In the genomic region with DNA sequence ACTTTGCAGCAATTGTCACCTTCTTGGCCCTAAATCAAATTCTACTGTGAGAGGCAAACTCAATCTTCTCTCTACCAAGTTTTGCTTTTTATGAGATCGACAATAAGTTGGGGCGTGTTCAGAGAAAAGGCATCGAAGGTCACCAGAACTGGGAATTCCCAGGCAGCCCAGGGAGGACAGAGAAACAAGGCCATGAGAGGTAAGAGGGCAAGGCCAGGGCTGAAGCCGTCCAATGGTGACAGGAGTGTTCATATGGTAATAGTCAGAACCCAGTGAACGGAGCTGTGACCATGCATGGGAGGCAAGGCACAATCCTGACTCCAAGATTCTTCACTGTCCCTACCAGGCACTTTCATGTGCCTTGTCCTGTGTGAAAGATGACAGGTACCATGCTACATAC, we compare ENCODE assay signal across 28 mouse cellular contexts.
DNase-seq lines count a peak whose midpoint lies in the region; ATAC-seq and TF ChIP-seq lines count a peak whose summit lies in the region.
"Had no signal": no experiment of that assay in that cellular context is flagged by ENCODE, and none has a peak within 500 bp of the region (broad histone marks: within the 10 kb centered on the region; RNA-seq: fewer than 3 reads in every experiment).

No protein-coding gene starts in this region.

- H3K36me3 ChIP-seq in heart, embryonic 12.5 days: no peaks in the 10 kb centered on the region
- H3K36me3 ChIP-seq in hindbrain, embryonic 10.5 days: no peaks in the 10 kb centered on the region
- no peaks in the 10 kb centered on the region for H3K36me3 ChIP-seq in hindbrain, postnatal 0 days (ENCODE audit: insufficient read depth, low read length)
- H3K36me3 ChIP-seq: intestine, embryonic 15.5 days; midbrain, embryonic 13.5 days; neural tube, embryonic 13.5 days; stomach, embryonic 15.5 days had no signal

- 68% methylated on average over 5 of the region's 5 CpGs for WGBS in heart, embryonic 12.5 days
- 75% methylated on average over 5 of the region's 5 CpGs for WGBS in hindbrain, embryonic 10.5 days
- WGBS in hindbrain, postnatal 0 days: 76% methylated on average over 5 of the region's 5 CpGs

- peak overlapping the region; percentile 32 for H3K27ac ChIP-seq in heart, embryonic 12.5 days (ENCODE audit: poor library complexity, severe bottlenecking)
- H3K27ac ChIP-seq in hindbrain, embryonic 10.5 days: 0 out of 2 replicates have a peak overlapping the region, but pooled peaks have one; percentile 40
- no peak overlapping the region for H3K27ac ChIP-seq in hindbrain, postnatal 0 days
- H3K27ac ChIP-seq: forebrain, embryonic 13.5 days; intestine, embryonic 15.5 days; kidney, postnatal 0 days; liver, embryonic 14.5 days; macrophage; midbrain, embryonic 13.5 days; neural tube, embryonic 13.5 days; stomach, embryonic 15.5 days had no signal

- H3K4me3 ChIP-seq in heart, embryonic 12.5 days: no peak overlapping the region
- no peak overlapping the region for H3K4me3 ChIP-seq in hindbrain, embryonic 10.5 days
- H3K4me3 ChIP-seq in hindbrain, postnatal 0 days (ENCODE audit: low read length): no peak overlapping the region
- H3K4me3 ChIP-seq: erythroblast, embryonic 14.5 days; forebrain, embryonic 13.5 days; intestine, embryonic 15.5 days; midbrain, embryonic 13.5 days; neural tube, embryonic 13.5 days; stomach, embryonic 15.5 days had no signal

- DNase-seq in adrenal gland, postnatal 36 days: peak; percentile 34 to 50
- DNase-seq in adrenal gland, postnatal 4 days (ENCODE audit: low spot score in 2 of 2): no peak
- DNase-seq in heart, adult 9 months (ENCODE audit: low spot score in 2 of 2): no peak
- DNase-seq in hindbrain, embryonic 10.5 days (ENCODE audit: low spot score): no peak
- no peak for DNase-seq in hindbrain, postnatal 0 days (ENCODE audit: low spot score)
- DNase-seq in urinary bladder, adult 2 months (ENCODE audit: low spot score): no peak
- DNase-seq: adrenal gland, postnatal 14 days; cerebellum, adult 2 months; gastrocnemius, postnatal 10 days; kidney, adult 2 months; layer of hippocampus, postnatal 36 days; liver; lung, adult 2 months; lung, postnatal 10 days; retina, postnatal 1 day; right cerebral cortex, postnatal 14 days had no signal

- no peak overlapping the region for H3K4me2 ChIP-seq in heart, embryonic 12.5 days
- H3K4me2 ChIP-seq in hindbrain, postnatal 0 days (ENCODE audit: low read depth, low read length): no peak overlapping the region
- H3K4me2 ChIP-seq: forebrain, embryonic 13.5 days; intestine, embryonic 15.5 days; midbrain, embryonic 13.5 days; neural tube, embryonic 13.5 days; stomach, embryonic 15.5 days had no signal

- TF ChIP-seq CTCF in hindbrain, postnatal 0 days (IDR thresholded peaks at IDR 0.05; ENCODE audit: low read depth): no peak

- no peaks in the 10 kb centered on the region for H3K9me3 ChIP-seq in heart, embryonic 12.5 days (replicated peaks)
- no peaks in the 10 kb centered on the region for H3K9me3 ChIP-seq in hindbrain, embryonic 10.5 days
- H3K9me3 ChIP-seq in hindbrain, postnatal 0 days (ENCODE audit: low read length): no peaks in the 10 kb centered on the region
- H3K9me3 ChIP-seq: forebrain, embryonic 13.5 days; intestine, embryonic 15.5 days; midbrain, embryonic 13.5 days; neural tube, embryonic 13.5 days; stomach, embryonic 15.5 days had no signal

- H3K4me1 ChIP-seq in heart, embryonic 12.5 days (replicated peaks): peaks cover 17% of the 10 kb centered on the region
- peaks cover 20% of the 10 kb centered on the region for H3K4me1 ChIP-seq in hindbrain, embryonic 10.5 days (replicated peaks)
- H3K4me1 ChIP-seq in hindbrain, postnatal 0 days (ENCODE audit: insufficient read depth, low read length): peaks cover 6% of the 10 kb centered on the region; the same call in 1 of the 2 replicates

- ATAC-seq in heart, embryonic 12.5 days (ENCODE audit: insufficient number of reproducible peaks, low FRiP score): no peak
- ATAC-seq in hindbrain, postnatal 0 days: no peak
- ATAC-seq: CD4-positive, CD25-positive, alpha-beta regulatory T cell, adult 4 months; forebrain, embryonic 13.5 days; hindbrain, embryonic 16.5 days; intestine, embryonic 15.5 days; midbrain, embryonic 13.5 days had no signal

- no peak overlapping the region for H3K9ac ChIP-seq in heart, embryonic 12.5 days
- H3K9ac ChIP-seq in hindbrain, postnatal 0 days (replicated peaks; ENCODE audit: low read length): no peak overlapping the region
- H3K9ac ChIP-seq: forebrain, embryonic 13.5 days; intestine, embryonic 15.5 days; liver, embryonic 14.5 days; midbrain, embryonic 13.5 days; neural tube, embryonic 13.5 days; stomach, embryonic 15.5 days had no signal

- no peaks in the 10 kb centered on the region for H3K27me3 ChIP-seq in heart, embryonic 12.5 days (replicated peaks)
- no peaks in the 10 kb centered on the region for H3K27me3 ChIP-seq in hindbrain, embryonic 10.5 days (ENCODE audit: insufficient read depth, poor library complexity, severe bottlenecking)
- H3K27me3 ChIP-seq in hindbrain, postnatal 0 days (ENCODE audit: insufficient read depth, low read length): no peaks in the 10 kb centered on the region
- H3K27me3 ChIP-seq: forebrain, embryonic 13.5 days; intestine, embryonic 15.5 days; midbrain, embryonic 13.5 days; neural tube, embryonic 13.5 days; stomach, embryonic 15.5 days had no signal

Comparison
In these comparisons a context has a peak if more than half of its experiments do, and no peak if none do; other contexts are left out.
1. DNase-seq: peak in adrenal gland, postnatal 36 days (2 of 2); none in adrenal gland, postnatal 4 days (0 of 2), heart, adult 9 months (0 of 2), hindbrain, embryonic 10.5 days (single experiment), hindbrain, postnatal 0 days (single experiment) and urinary bladder, adult 2 months (single experiment).